Mouse (Mus musculus): ENCODE measurements around the gene Tbc1d2b. TPM values are rescaled to one million over a fixed set of nuclear protein-coding genes. Genes with fewer than 3 reads are reported as not detected.
A peak's percentile ranks its signal among the peaks of the same experiment; 100 is the strongest.

The Tbc1d2b gene
- polyA plus RNA-seq, 2 experiments: 6.5 to 9.8 TPM

- Histone ChIP-seq H3K4me3 (ENCODE audit: insufficient read depth in 1 of 2, low read depth in 2 of 2, low read length in 2 of 2) (no peak overlapping the region), H3K4me1 (replicated peaks; ENCODE audit: control insufficient read depth in 2 of 2, insufficient read depth in 2 of 2, low read length in 1 of 2) (peaks cover 71 to 78% of the 10 kb centered on the region in 2 experiments), H3K9ac (replicated peaks) (peak overlapping the region; percentile 43), H3K4me2 (ENCODE audit: low read depth) (peak overlapping the region; percentile 55), H3K27me3 (ENCODE audit: control insufficient read depth, insufficient read depth, low read length) (no peaks in the 10 kb centered on the region), H3K9me3 (ENCODE audit: control insufficient read depth, low read length) (no peaks in the 10 kb centered on the region), H3K36me3 (replicated peaks; ENCODE audit: control insufficient read depth, insufficient read depth, low read depth) (peaks cover 5% of the 10 kb centered on the region), H3K27ac (peak overlapping the region; percentile 82)
- peak; percentile 49 to 64 (median 58) for DNase-seq (ENCODE audit: low read depth in 3 of 3, low spot score in 3 of 3)
- 48% methylated on average over 13 of the region's 13 CpGs for WGBS (ENCODE audit: insufficient replicate concordance)
- TF ChIP-seq EP300 (IDR thresholded peaks at IDR 0.05; ENCODE audit: low read depth) (peak; percentile 23; the same call in 1 of the 2 replicates), CTCF (IDR thresholded peaks at IDR 0.05; ENCODE audit: low read depth) (peak; percentile 41; the same call in 1 of the 2 replicates)
- peak; percentile 73 for ATAC-seq (ENCODE audit: insufficient read depth)
Measured at GRCm38 (mm10) chr9:90260600-90261375, 9.8 kb downstream of the Tbc1d2b start.

- peaks cover 71 to 77% of the 10 kb centered on the region in 2 experiments for H3K4me1 ChIP-seq (replicated peaks; ENCODE audit: control insufficient read depth in 2 of 2, insufficient read depth in 2 of 2, low read length in 1 of 2)
- no peaks in the 10 kb centered on the region for H3K27me3 ChIP-seq (ENCODE audit: control insufficient read depth, insufficient read depth, low read length)
- TF ChIP-seq CTCF (IDR thresholded peaks at IDR 0.05; ENCODE audit: low read depth) (no peak), EP300 (IDR thresholded peaks at IDR 0.05; ENCODE audit: low read depth) (no peak)
- peak overlapping the region; percentile 82 for H3K27ac ChIP-seq
- peaks cover 2% of the 10 kb centered on the region for H3K36me3 ChIP-seq (replicated peaks; ENCODE audit: control insufficient read depth, insufficient read depth, low read depth)
- no peak for DNase-seq (ENCODE audit: low read depth in 3 of 3, low spot score in 3 of 3)
- H3K4me2 ChIP-seq (ENCODE audit: low read depth): peak overlapping the region; percentile 55
- WGBS (ENCODE audit: insufficient replicate concordance): 33% methylated on average over 6 of the region's 6 CpGs
- ATAC-seq (ENCODE audit: insufficient read depth): no peak
- peak overlapping the region; percentile 43; the same call in 1 of the 2 replicates for H3K9ac ChIP-seq (replicated peaks)
- no peak overlapping the region for H3K4me3 ChIP-seq (ENCODE audit: insufficient read depth in 1 of 2, low read depth in 2 of 2, low read length in 2 of 2)
- H3K9me3 ChIP-seq (ENCODE audit: control insufficient read depth, low read length): no peaks in the 10 kb centered on the region
Measured at GRCm38 (mm10) chr9:90260079-90260478, 10.5 kb downstream of the Tbc1d2b start.

GRCm38 (mm10) chr9:90259400-90259950 is 11.1 kb downstream of the Tbc1d2b start:
- Histone ChIP-seq H3K27ac (peak overlapping the region; percentile 82), H3K4me1 (replicated peaks; ENCODE audit: control insufficient read depth in 2 of 2, insufficient read depth in 2 of 2, low read length in 1 of 2) (peaks cover 71 to 76% of the 10 kb centered on the region in 2 experiments), H3K27me3 (ENCODE audit: control insufficient read depth, insufficient read depth, low read length) (no peaks in the 10 kb centered on the region), H3K4me2 (ENCODE audit: low read depth) (no peak overlapping the region), H3K36me3 (replicated peaks; ENCODE audit: control insufficient read depth, insufficient read depth, low read depth) (peaks cover 2% of the 10 kb centered on the region), H3K4me3 (ENCODE audit: insufficient read depth in 1 of 2, low read depth in 2 of 2, low read length in 2 of 2) (no peak overlapping the region), H3K9me3 (ENCODE audit: control insufficient read depth, low read length) (no peaks in the 10 kb centered on the region), H3K9ac (replicated peaks) (no peak overlapping the region)
- 63% methylated on average over 12 of the region's 12 CpGs for whole genome bisulfite sequencing (ENCODE audit: insufficient replicate concordance)
- TF ChIP-seq EP300 (IDR thresholded peaks at IDR 0.05; ENCODE audit: low read depth) (no peak), CTCF (IDR thresholded peaks at IDR 0.05; ENCODE audit: low read depth) (no peak)
- ATAC-seq (ENCODE audit: insufficient read depth) (no peak), DNase-seq (ENCODE audit: low read depth in 3 of 3, low spot score in 3 of 3) (no peak)

GRCm38 (mm10) chr9:90257754-90258531 is 12.7 kb downstream of the Tbc1d2b start:
- DNase-seq (ENCODE audit: low read depth in 3 of 3, low spot score in 3 of 3): no peak
- Histone ChIP-seq H3K27ac (peak overlapping the region; percentile 48), H3K36me3 (replicated peaks; ENCODE audit: control insufficient read depth, insufficient read depth, low read depth) (peaks cover 2% of the 10 kb centered on the region), H3K9me3 (ENCODE audit: control insufficient read depth, low read length) (no peaks in the 10 kb centered on the region), H3K4me2 (ENCODE audit: low read depth) (peak overlapping the region; percentile 13), H3K9ac (replicated peaks) (peak overlapping the region; percentile 16; the same call in 1 of the 2 replicates), H3K4me1 (replicated peaks; ENCODE audit: control insufficient read depth in 2 of 2, insufficient read depth in 2 of 2, low read length in 1 of 2) (peaks cover 68 to 73% of the 10 kb centered on the region in 2 experiments), H3K4me3 (ENCODE audit: insufficient read depth in 1 of 2, low read depth in 2 of 2, low read length in 2 of 2) (no peak overlapping the region), H3K27me3 (ENCODE audit: control insufficient read depth, insufficient read depth, low read length) (no peaks in the 10 kb centered on the region)
- TF ChIP-seq EP300 (IDR thresholded peaks at IDR 0.05; ENCODE audit: low read depth): no peak
- no peak for TF ChIP-seq CTCF (IDR thresholded peaks at IDR 0.05; ENCODE audit: low read depth)
- WGBS (ENCODE audit: insufficient replicate concordance): 42% methylated on average over 13 of the region's 13 CpGs
- 0 out of 2 replicates have a peak, but pooled peaks have one; percentile 7 for ATAC-seq (ENCODE audit: insufficient read depth)

Measured in liver, embryonic 14.5 days (tissue).